Mouse (Mus musculus) limb, embryonic 15.5 days (tissue): Measurements from ENCODE around the gene Clcn6. TPM values are rescaled to one million over a fixed set of nuclear protein-coding genes. Genes with fewer than 3 reads are reported as not detected.

ENCODE experiments used
- ATAC-seq: fragments of 200-750 bp; cut with Nextera tagmentation; 2 replicates; pipeline ENCODE4 v1.8.0; 2017; ENCODE audit warnings: low read depth, moderate TSS enrichment; ENCODE audit not compliant: insufficient number of reproducible peaks, low FRiP score, low TSS enrichment
- H3K27ac ChIP-seq: fragments of 300-500 bp; sonication (generic); 2 replicates; pipeline ENCODE4 v1.5.1; 2015; ENCODE audit warnings: moderate library complexity, mild to moderate bottlenecking, inconsistent platforms
- H3K27me3 ChIP-seq: fragments of 300-500 bp; sonication (generic); 2 replicates; pipeline ENCODE4 v1.6.1; 2015; ENCODE audit warnings: inconsistent platforms
- H3K36me3 ChIP-seq: fragments of 300-500 bp; sonication (generic); 2 replicates; pipeline ENCODE4 v1.6.1; 2015; ENCODE audit warnings: inconsistent platforms
- H3K4me1 ChIP-seq: fragments of 300-500 bp; sonication (generic); 2 replicates; pipeline ENCODE4 v1.6.1; 2015; ENCODE audit warnings: inconsistent platforms
- H3K4me2 ChIP-seq: fragments of 300-500 bp; sonication (generic); 2 replicates; pipeline ENCODE4 v1.6.1; 2015; ENCODE audit warnings: mild to moderate bottlenecking, inconsistent platforms
- H3K4me3 ChIP-seq: fragments of 300-500 bp; sonication (generic); 2 replicates; pipeline ENCODE4 v1.5.1; 2015; ENCODE audit warnings: mild to moderate bottlenecking, inconsistent platforms
- H3K9ac ChIP-seq: fragments of 300-500 bp; sonication (generic); 2 replicates; pipeline ENCODE4 v1.6.1; 2015; ENCODE audit warnings: inconsistent platforms
- H3K9me3 ChIP-seq: fragments of 300-500 bp; sonication (generic); 2 replicates; pipeline ENCODE4 v1.6.1; 2016; ENCODE audit warnings: inconsistent platforms
- WGBS: fragments of 180-500 bp; shearing (Covaris S2); methylation state at CpG from one replicate; pipeline ENCODE4 v1.1.7; 2015; 5-methylcytosine and 5-hydroxymethylcytosine counted together
- polyA plus RNA-seq: library from polyadenylated mRNA; unstranded; fragments of >200 nt; fragmentation: Nextera tagmentation; extraction: Ambion mirVana; gene quantifications from 2 replicates; pipeline ENCODE4 v1.2.1, GENCODE M21; 2015

The Clcn6 gene
- polyA plus RNA-seq, 1 experiment from 2014 or later: 6.8 TPM

DNA sequence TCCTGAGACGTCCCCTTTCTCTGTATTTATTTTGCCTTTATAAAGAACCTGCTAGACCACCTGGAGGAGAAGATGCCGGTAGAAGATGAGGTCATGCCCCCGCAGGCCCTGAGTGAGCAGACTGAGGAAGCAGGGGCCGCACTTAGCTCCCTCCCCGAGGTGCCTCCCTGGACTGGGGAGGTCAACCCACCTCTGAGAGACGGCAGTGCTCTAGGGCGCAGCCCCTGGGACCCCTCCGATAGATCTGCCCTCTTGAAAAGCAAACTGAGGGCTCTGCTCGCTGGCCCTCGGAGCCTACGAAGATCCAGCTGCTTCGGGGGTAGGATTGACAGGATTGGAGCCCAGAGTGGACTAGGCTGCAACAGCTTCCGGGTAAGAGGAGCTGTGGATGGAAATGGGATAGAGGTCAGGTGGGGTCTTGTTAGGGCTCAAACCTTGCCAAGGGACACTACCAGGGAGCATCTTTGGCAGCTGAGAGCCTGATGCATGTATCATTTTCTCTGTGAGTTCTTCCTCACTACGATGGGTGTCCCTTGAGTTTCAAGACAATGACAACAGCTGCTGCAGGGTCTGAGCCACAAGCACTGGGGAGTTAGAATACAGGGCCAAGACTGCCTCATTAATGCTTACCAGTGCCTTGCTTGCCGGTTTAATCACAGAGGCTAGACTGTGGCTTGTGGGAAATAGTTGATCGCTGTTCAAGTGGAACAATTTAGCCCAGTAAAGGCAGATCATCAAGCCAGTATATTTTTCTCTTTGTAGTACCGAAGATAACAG lies 37.4 kb downstream of the Clcn6 start:
- H3K27me3 ChIP-seq: no peaks in the 10 kb centered on the region
- 85% methylated on average over 17 of the region's 17 CpGs for WGBS
- no peak overlapping the region for H3K4me3 ChIP-seq
- H3K4me2 ChIP-seq: no peak overlapping the region
- H3K9me3 ChIP-seq: no peaks in the 10 kb centered on the region
- H3K4me1 ChIP-seq: no peaks in the 10 kb centered on the region
- no peak for ATAC-seq
- no peak overlapping the region for H3K27ac ChIP-seq
- peaks cover 21% of the 10 kb centered on the region for H3K36me3 ChIP-seq
- H3K9ac ChIP-seq: no peak overlapping the region

DNA sequence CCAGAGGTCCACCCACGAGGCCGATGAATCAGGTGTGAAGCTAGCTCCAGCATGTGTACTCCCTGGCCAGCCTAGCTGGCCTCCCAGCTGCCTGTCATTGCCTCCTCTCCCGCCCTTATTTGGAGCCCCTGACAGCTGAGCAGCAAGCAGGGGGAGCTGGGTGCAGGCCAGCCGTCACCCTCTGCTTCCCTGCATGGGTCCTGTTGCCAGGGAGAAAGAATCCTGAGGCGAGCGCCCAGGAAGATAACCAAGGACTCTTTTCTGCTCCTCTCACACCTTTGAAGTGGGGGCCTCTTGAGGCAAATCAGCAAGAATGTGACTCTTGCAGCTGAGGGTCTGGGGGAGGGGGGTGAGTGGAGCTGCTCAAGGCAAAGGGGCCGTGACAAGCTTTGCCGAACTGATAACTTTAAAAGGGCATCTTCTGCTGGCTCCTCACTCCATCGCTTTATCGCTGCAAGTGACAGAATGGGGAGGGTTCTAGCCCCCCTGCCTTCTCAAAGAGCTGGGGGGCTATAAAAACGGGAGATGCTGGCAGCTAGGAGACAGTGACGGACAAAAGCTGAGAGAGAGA lies 38.3 kb downstream of the Clcn6 start, which contains the start of gene Nppa:
Gene Nppa (plus strand): TSS at position 521 of the 571 bp plus-strand sequence.
- ATAC-seq: no peak
- no peaks in the 10 kb centered on the region for H3K27me3 ChIP-seq
- H3K4me2 ChIP-seq: no peak within 1 kb of the TSS
- no peaks in the 10 kb centered on the region for H3K4me1 ChIP-seq
- H3K9me3 ChIP-seq: no peaks in the 10 kb centered on the region
- H3K4me3 ChIP-seq: no peak within 1 kb of the TSS
- H3K36me3 ChIP-seq: peaks cover 12% of the 10 kb centered on the region
- WGBS: 32% methylated on average over 12 of the region's 12 CpGs
- no peak within 1 kb of the TSS for H3K27ac ChIP-seq
- H3K9ac ChIP-seq: no peak within 1 kb of the TSS

DNA sequence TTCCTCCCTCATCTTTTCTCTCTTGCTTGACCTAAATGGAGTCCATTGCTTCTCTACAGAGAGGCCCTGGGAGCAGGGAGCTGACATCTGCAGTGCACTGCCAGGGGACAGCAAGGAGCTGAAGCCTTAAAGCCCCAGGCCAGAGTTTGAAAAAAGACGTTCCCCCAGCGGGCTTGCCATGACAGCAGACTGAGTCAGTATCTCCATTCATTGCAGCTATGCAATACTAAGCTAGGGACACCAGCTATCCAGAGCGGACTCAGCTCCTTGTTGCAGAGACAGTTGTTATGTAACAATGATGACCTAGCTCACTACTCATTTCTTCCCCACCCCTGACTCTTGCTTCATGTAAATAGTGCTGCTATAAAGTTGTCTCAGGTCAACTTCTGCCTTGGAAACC lies 43.3 kb downstream of the Clcn6 start:
- Histone ChIP-seq H3K36me3 (no peaks in the 10 kb centered on the region), H3K9ac (no peak overlapping the region), H3K27ac (no peak overlapping the region), H3K27me3 (no peaks in the 10 kb centered on the region), H3K4me1 (no peaks in the 10 kb centered on the region), H3K9me3 (no peaks in the 10 kb centered on the region), H3K4me3 (no peak overlapping the region), H3K4me2 (no peak overlapping the region)
- WGBS: 73% methylated on average over 3 of the region's 3 CpGs
- ATAC-seq: no peak

DNA sequence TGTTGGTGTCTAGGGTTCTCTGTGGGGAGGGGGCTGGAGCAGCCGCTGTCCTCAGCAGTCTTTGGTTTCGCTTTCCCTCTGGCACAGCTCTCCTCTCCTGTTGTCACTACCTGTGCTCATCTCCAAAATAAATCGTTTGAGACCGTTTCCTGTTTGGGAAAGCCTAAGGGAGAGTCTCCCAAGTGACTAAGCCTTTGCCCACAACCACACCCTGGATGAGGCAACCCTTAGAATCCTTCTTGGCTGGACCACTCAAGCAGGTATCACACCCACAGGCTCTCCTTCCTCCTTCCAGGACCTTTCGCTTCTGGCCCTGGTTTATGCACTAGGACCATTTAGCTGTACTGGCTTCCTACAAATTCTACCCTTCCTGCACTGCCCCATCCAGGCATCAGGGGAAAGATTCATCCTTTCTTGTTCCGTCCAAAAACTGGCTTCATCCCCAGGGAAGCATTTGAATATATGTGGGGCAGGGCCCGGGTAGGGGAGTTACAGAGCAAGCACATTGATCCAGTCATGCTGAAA lies 45.0 kb downstream of the Clcn6 start:
- H3K27me3 ChIP-seq: no peaks in the 10 kb centered on the region

DNA sequence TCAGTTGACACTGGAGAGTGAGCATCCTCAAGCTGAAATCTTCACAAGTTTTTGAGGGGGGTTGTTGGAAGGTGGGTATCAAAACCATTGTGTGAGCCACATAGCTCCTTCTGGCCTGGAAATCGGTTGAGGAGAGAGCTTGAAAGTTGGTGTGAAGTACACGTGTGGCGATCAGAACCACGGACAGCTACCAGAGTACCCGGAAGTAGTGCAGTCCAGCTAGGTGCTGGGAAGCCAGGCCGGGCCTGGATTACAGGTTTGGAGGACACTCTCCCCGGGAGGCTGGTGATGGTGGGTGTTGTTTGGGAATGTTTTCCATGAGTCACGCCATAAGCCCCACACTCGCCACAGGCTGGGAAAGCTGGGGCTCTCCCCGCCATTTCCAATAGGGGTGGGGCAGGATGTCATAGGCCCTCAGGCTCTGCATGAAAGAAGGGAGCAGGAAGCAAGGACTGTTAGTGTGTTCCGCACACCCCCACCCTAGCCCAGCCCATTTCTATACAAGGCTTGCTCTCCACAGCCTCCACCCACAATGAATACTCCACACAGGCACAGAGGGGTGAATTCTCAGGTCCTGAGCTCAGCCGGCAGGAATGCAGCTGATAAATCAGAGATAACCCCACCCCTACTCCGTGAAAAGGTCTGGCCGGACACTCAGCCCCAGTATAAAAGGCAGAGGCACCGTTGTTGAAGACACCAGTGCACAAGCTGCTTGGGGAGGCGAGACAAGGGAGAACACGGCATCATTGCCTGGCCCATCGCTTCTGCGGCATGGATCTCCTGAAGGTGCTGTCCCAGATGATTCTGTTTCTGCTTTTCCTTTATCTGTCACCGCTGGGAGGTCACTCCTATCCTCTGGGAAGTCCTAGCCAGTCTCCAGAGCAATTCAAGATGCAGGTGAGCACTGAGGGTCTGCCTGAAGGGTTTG lies 53.2 kb downstream of the Clcn6 start, which contains the start of gene Nppb:
Gene Nppb (plus strand): TSS at position 584 of the 928 bp plus-strand sequence.
- no peaks in the 10 kb centered on the region for H3K27me3 ChIP-seq
- WGBS: 34% methylated on average over 20 of the region's 20 CpGs
- ATAC-seq: no peak

More for the DNA sequence above, 45.0 kb downstream of the Clcn6 start:
- no peaks in the 10 kb centered on the region for H3K9me3 ChIP-seq
- H3K4me2 ChIP-seq: no peak overlapping the region
- WGBS: 55% methylated on average over 7 of the region's 7 CpGs
- no peak overlapping the region for H3K9ac ChIP-seq
- no peak for ATAC-seq
- H3K36me3 ChIP-seq: no peaks in the 10 kb centered on the region
- H3K4me3 ChIP-seq: no peak overlapping the region
- H3K27ac ChIP-seq: no peak overlapping the region
- H3K4me1 ChIP-seq: no peaks in the 10 kb centered on the region

DNA sequence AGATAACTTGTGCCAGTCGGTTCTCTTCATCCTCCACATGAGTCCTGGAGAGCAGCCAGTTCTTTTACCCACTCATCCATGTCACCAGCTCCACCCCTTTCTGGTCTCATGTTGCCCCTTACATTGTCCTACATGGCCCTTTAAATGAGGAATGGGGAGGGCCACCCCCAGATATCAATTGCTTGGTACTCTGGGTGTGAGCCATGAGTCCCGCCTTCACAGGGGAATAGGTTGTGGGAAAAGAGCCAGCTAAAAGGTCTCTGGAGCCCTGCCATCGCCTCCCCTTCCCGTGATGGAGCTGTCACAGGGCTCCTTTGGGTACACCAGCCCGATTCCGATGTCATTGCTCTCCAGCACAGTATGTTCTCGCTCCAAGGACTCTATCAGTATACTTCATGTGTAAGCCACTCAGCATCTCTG lies 59.2 kb downstream of the Clcn6 start:
- no peak for ATAC-seq
- H3K9me3 ChIP-seq: no peaks in the 10 kb centered on the region
- no peak overlapping the region for H3K4me3 ChIP-seq
- H3K36me3 ChIP-seq: no peaks in the 10 kb centered on the region
- WGBS: 76% methylated on average over 7 of the region's 7 CpGs
- no peak overlapping the region for H3K27ac ChIP-seq
- H3K9ac ChIP-seq: no peak overlapping the region
- no peaks in the 10 kb centered on the region for H3K4me1 ChIP-seq
- no peaks in the 10 kb centered on the region for H3K27me3 ChIP-seq
- no peak overlapping the region for H3K4me2 ChIP-seq

More for the DNA sequence above, 53.2 kb downstream of the Clcn6 start, which contains the start of gene Nppb:
- Histone ChIP-seq H3K4me2 (no peak within 1 kb of the TSS), H3K9ac (no peak within 1 kb of the TSS), H3K27ac (no peak within 1 kb of the TSS), H3K4me3 (no peak within 1 kb of the TSS), H3K36me3 (no peaks in the 10 kb centered on the region), H3K4me1 (no peaks in the 10 kb centered on the region), H3K9me3 (no peaks in the 10 kb centered on the region)

DNA sequence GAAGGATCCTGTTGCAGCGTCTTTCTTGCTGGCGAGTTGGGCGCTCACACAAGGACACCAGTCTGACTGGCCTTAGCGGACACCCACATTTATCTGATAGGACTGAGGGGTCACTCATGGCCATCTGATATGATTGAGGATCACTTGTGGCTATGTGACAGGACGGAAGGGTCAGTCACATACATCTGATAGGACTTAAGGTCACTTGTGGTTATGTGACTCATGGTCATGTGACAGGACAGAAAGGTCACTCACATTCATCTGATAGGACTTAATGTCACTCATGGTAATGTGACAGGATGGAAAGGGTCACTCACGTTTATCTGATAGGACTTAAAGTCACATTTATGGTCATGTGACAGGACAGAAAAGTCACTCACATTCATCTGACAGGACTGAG lies 60.2 kb downstream of the Clcn6 start:
- WGBS: 87% methylated on average over 6 of the region's 6 CpGs
- ATAC-seq: no peak

DNA sequence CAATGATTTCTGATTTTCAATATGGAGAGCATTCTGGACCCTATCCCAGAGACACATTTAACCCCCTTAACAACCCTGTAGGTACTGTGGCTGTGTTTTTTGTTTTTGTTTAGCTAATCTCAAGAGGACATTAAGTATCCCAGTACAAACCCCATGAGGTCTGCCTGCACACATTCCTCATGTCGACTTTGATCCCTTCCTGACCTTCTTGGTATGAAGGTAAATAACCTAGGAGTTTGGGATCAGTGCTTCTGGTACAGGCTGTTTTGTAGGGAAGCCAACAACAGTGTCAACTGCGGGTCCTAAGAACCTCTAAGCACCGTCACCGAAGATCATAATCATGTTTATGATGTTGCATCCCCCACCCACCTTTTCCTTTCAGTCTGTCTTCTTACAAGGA lies 60.9 kb downstream of the Clcn6 start:
- H3K4me1 ChIP-seq: no peaks in the 10 kb centered on the region
- H3K9me3 ChIP-seq: no peaks in the 10 kb centered on the region
- H3K4me2 ChIP-seq: no peak overlapping the region
- no peaks in the 10 kb centered on the region for H3K36me3 ChIP-seq
- H3K27me3 ChIP-seq: no peaks in the 10 kb centered on the region
- H3K4me3 ChIP-seq: no peak overlapping the region
- WGBS: 72% methylated on average over 4 of the region's 4 CpGs
- no peak overlapping the region for H3K27ac ChIP-seq
- no peak overlapping the region for H3K9ac ChIP-seq
- no peak for ATAC-seq

More for the DNA sequence above, 60.2 kb downstream of the Clcn6 start:
- no peak overlapping the region for H3K4me3 ChIP-seq
- H3K36me3 ChIP-seq: no peaks in the 10 kb centered on the region
- no peak overlapping the region for H3K4me2 ChIP-seq
- no peaks in the 10 kb centered on the region for H3K27me3 ChIP-seq
- no peaks in the 10 kb centered on the region for H3K4me1 ChIP-seq
- H3K9ac ChIP-seq: no peak overlapping the region
- H3K9me3 ChIP-seq: no peaks in the 10 kb centered on the region
- no peak overlapping the region for H3K27ac ChIP-seq

DNA sequence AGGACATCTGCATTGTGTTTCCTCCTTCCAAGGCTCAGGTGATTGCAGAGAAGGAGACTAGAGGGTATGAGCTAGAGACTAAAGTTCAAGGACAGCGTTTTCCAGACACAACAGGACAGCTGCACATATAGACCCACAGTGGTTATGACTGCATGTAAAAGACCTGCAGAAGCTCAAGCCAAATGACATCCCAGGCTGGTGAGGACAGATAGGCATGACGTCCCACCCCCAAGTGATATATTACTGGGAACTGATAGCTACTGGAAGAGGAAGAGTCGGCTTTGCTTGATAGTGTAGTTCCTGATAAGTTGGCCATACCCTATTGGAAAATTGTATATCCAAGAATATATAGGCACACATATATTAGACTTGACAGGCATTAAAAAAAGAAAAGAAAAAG lies 62.4 kb downstream of the Clcn6 start:
- 74% methylated on average over 3 of the region's 3 CpGs for WGBS
- ATAC-seq: no peak
- H3K9me3 ChIP-seq: no peaks in the 10 kb centered on the region
- no peaks in the 10 kb centered on the region for H3K4me1 ChIP-seq
- H3K9ac ChIP-seq: no peak overlapping the region
- H3K27ac ChIP-seq: no peak overlapping the region
- no peak overlapping the region for H3K4me2 ChIP-seq
- H3K4me3 ChIP-seq: no peak overlapping the region
- H3K27me3 ChIP-seq: no peaks in the 10 kb centered on the region
- H3K36me3 ChIP-seq: no peaks in the 10 kb centered on the region

DNA sequence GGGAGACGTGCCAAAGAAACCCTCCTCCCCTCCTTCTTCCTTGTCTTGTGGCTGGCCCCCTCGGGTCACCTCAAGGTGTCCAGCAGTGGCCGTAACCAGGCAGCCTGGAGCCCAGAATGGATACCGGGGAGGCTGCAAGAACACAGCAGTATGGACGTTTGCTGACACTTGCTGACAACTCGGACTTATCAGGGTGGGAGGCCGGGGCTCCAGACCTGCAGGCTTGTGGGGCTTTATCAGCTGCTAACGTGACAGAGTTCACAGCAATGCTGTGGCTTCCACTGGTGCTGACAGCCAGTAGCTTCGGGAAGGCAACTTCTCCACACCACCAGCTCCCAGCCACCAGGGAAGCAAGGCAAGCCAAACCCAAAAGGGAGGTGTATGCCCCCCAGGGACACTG lies 69.3 kb downstream of the Clcn6 start:
- ATAC-seq: no peak
- WGBS: 45% methylated on average over 9 of the region's 9 CpGs

DNA sequence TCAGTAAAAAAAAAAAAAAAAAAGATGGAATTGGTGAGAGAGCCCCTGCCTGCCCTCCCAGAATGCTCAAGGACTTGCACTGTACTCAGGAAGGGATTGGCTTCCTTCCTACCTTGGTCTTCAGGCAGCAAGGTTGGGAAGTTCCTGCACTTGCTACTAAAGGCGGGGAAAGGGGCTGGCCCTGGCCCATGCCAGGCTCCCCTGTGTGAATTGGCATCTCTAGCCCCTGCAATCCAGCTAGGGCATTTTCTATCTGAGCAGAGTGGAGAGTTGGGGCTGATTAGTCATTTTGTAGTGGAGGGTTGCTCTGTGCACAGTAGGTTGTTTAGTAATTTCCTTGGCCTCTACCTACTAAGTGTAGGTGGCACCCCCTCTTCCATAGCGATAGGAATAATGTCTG lies 69.8 kb downstream of the Clcn6 start:
- 76% methylated on average over 2 of the region's 2 CpGs for WGBS
- no peaks in the 10 kb centered on the region for H3K36me3 ChIP-seq

More for the DNA sequence above, 69.3 kb downstream of the Clcn6 start:
- Histone ChIP-seq H3K9me3 (no peaks in the 10 kb centered on the region), H3K36me3 (no peaks in the 10 kb centered on the region), H3K4me3 (no peak overlapping the region), H3K27me3 (no peaks in the 10 kb centered on the region), H3K27ac (no peak overlapping the region), H3K9ac (no peak overlapping the region), H3K4me2 (no peak overlapping the region), H3K4me1 (no peaks in the 10 kb centered on the region)

More for the DNA sequence above, 69.8 kb downstream of the Clcn6 start:
- no peaks in the 10 kb centered on the region for H3K27me3 ChIP-seq
- no peak for ATAC-seq
- H3K4me2 ChIP-seq: no peak overlapping the region
- no peak overlapping the region for H3K4me3 ChIP-seq
- no peak overlapping the region for H3K27ac ChIP-seq
- H3K4me1 ChIP-seq: no peaks in the 10 kb centered on the region
- H3K9ac ChIP-seq: no peak overlapping the region
- H3K9me3 ChIP-seq: no peaks in the 10 kb centered on the region
